Mouse (Mus musculus) hindbrain, embryonic 14.5 days (tissue): ENCODE data around the gene Plxdc1. TPM values are rescaled to one million over a fixed set of nuclear protein-coding genes. Genes with fewer than 3 reads are reported as not detected.

Experiments used
- ATAC-seq: fragments of 200-750 bp; cut with Nextera tagmentation; 2 replicates; pipeline ENCODE4 v1.8.0; 2017; ENCODE audit warnings: moderate number of reproducible peaks, mild to moderate bottlenecking, moderate TSS enrichment, moderate library complexity; ENCODE audit not compliant: low FRiP score
- DNase-seq: peaks from one replicate; pipeline ENCODE4 v3.0.0-alpha.2; 2015; ENCODE audit warnings: low spot score
- H3K27ac ChIP-seq: fragments of 300-500 bp; sonication (generic); 2 replicates; pipeline ENCODE4 v1.5.1; 2014; ENCODE audit warnings: mild to moderate bottlenecking, moderate library complexity
- H3K27me3 ChIP-seq: fragments of 300-500 bp; sonication (generic); 2 replicates; pipeline ENCODE4 v1.6.1; 2014; ENCODE audit warnings: mild to moderate bottlenecking, low read length, mixed read lengths; ENCODE audit not compliant: control insufficient read depth, insufficient read depth
- H3K36me3 ChIP-seq: fragments of 300-500 bp; sonication (generic); replicated peaks from 2 replicates; pipeline ENCODE4 v1.6.1; 2014; ENCODE audit not compliant: control insufficient read depth, insufficient read depth
- H3K4me1 ChIP-seq: fragments of 300-500 bp; sonication (generic); replicated peaks from 2 replicates; pipeline ENCODE4 v1.6.1; 2014; ENCODE audit warnings: antibody characterized with exemption, low read length, mixed read lengths; ENCODE audit not compliant: control insufficient read depth, insufficient read depth
- H3K4me2 ChIP-seq: fragments of 300-500 bp; sonication (generic); replicated peaks from 2 replicates; pipeline ENCODE4 v1.6.1; 2014; ENCODE audit warnings: mild to moderate bottlenecking, moderate library complexity
- H3K4me3 ChIP-seq: fragments of 300-500 bp; sonication (generic); replicated peaks from 2 replicates; pipeline ENCODE4 v1.5.1; 2014; ENCODE audit warnings: mild to moderate bottlenecking, low read length
- H3K9ac ChIP-seq: fragments of 300-500 bp; sonication (generic); 2 replicates; pipeline ENCODE4 v1.6.1; 2014
- H3K9me3 ChIP-seq: fragments of 300-500 bp; sonication (generic); 2 replicates; pipeline ENCODE4 v1.6.1; 2016; ENCODE audit warnings: low read length; ENCODE audit not compliant: control insufficient read depth
- WGBS: fragments of 180-500 bp; shearing (Covaris S2); extraction: QIAGEN DNeasy Blood & Tissue Kit; methylation state at CpG from one replicate; pipeline ENCODE4 v1.1.7; 2014; 5-methylcytosine and 5-hydroxymethylcytosine counted together
- polyA plus RNA-seq: library from polyadenylated mRNA; unstranded; fragments of >200 nt; fragmentation: Nextera tagmentation; extraction: Ambion mirVana; gene quantifications from 2 replicates; pipeline ENCODE4 v1.2.1, GENCODE M21; 2014

Gene Plxdc1
- polyA plus RNA-seq, 1 experiment from 2014 or later = 0.90 TPM

DNA sequence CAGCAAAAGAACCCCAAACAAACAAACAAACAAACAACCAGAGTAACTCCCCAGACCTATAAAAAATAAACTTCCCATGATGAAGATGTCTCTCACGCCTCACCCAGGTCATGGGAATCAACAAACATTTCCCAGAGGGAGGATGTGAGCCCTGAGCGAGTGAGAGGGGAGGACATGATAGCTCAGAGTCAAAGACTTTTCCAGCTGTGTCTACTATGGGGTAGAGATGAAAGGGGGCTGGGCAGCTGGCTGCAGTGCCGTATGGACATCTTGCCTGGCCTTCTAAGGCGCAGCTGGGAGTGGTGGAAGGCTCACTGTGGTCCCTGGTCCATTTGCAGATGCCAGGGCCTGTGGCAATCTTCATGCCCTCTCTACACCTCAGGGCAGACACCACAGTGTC is 57.3 kb downstream of the Plxdc1 start:
- 63% methylated on average over 4 of the region's 4 CpGs for whole genome bisulfite sequencing
- DNase-seq (no peak), ATAC-seq (no peak)
- H3K9ac ChIP-seq = no peak overlapping the region
- H3K9me3 ChIP-seq = no peaks in the 10 kb centered on the region
- H3K4me1 ChIP-seq = no peaks in the 10 kb centered on the region
- H3K4me3 ChIP-seq = no peak overlapping the region
- no peaks in the 10 kb centered on the region for H3K27me3 ChIP-seq
- H3K36me3 ChIP-seq = no peaks in the 10 kb centered on the region
- H3K4me2 ChIP-seq = no peak overlapping the region
- no peak overlapping the region for H3K27ac ChIP-seq

GRCm38 (mm10) chr11:97924217-97924616 is 62.0 kb downstream of the Plxdc1 start:
- no peak for DNase-seq

DNA sequence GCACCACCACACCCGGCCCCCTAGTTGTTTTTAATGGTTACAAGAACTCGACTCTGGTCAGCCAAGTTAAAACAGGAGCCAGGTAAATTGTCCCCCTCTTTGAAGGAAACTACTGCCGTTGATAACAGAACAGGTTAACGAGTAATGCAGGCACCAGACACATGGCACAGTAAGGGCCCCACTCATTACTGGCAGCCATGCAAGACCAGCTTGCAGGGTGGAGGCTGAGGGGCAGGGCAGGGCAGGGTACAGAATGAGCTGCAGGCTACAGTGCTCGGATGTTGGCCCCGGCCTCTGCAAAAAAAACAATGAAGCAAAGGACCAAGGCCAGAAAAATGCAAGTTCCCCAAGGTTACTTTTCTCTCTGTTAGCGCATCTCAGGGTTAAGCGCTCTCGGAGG is 62.6 kb downstream of the Plxdc1 start:
- 85% methylated on average over 9 of the region's 9 CpGs for WGBS
- H3K9ac ChIP-seq = no peak overlapping the region
- no peaks in the 10 kb centered on the region for H3K36me3 ChIP-seq
- no peak overlapping the region for H3K4me2 ChIP-seq
- H3K4me1 ChIP-seq = no peaks in the 10 kb centered on the region
- no peak overlapping the region for H3K4me3 ChIP-seq
- DNase-seq = no peak
- H3K27ac ChIP-seq = no peak overlapping the region
- no peak for ATAC-seq
- H3K27me3 ChIP-seq = no peaks in the 10 kb centered on the region
- no peaks in the 10 kb centered on the region for H3K9me3 ChIP-seq

More at GRCm38 (mm10) chr11:97924217-97924616, 62.0 kb downstream of the Plxdc1 start:
- Histone ChIP-seq H3K9ac (no peak overlapping the region), H3K4me1 (no peaks in the 10 kb centered on the region), H3K4me2 (no peak overlapping the region), H3K27ac (no peak overlapping the region), H3K27me3 (no peaks in the 10 kb centered on the region), H3K36me3 (no peaks in the 10 kb centered on the region), H3K9me3 (no peaks in the 10 kb centered on the region), H3K4me3 (no peak overlapping the region)
- ATAC-seq = no peak
- 88% methylated on average over 10 of the region's 10 CpGs for WGBS

DNA sequence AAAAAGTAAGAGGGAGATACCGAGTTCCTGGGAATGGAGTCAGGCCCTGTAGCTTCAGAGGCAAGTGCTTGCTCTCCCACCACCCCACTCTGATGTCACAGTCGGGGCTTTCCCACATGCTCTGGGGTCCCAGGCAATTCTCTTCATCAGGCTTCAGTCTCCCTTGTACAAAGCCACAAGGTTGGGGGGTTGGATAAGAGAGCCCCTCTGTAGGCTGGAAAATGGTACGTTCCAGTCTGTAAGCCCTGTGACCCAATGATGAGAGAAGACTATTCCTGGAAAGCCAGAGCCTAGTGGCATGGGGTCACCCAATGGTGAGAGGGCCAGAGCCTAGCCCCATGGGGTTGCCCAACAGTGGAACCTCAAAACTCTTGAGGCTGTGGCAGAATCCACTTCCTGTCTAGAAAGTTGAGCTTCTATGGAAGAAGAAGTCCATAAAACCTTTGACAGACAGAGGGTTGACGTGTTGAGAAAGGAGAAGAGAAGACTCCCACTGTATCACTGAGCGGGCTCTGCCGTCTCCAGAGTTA is 70.2 kb downstream of the Plxdc1 start:
- Histone ChIP-seq H3K4me3 (no peak overlapping the region), H3K4me1 (no peaks in the 10 kb centered on the region; the same call in 1 of the 2 replicates), H3K4me2 (no peak overlapping the region), H3K36me3 (no peaks in the 10 kb centered on the region), H3K9me3 (no peaks in the 10 kb centered on the region), H3K9ac (no peak overlapping the region), H3K27me3 (no peaks in the 10 kb centered on the region), H3K27ac (no peak overlapping the region)
- ATAC-seq (no peak), DNase-seq (no peak)
- 93% methylated on average over 6 of the region's 6 CpGs for WGBS

- WGBS = 88% methylated on average over 2 of the region's 2 CpGs
- Histone ChIP-seq H3K36me3 (no peaks in the 10 kb centered on the region), H3K9me3 (no peaks in the 10 kb centered on the region), H3K4me1 (no peaks in the 10 kb centered on the region; the same call in 1 of the 2 replicates), H3K4me2 (no peak overlapping the region), H3K27ac (no peak overlapping the region), H3K27me3 (no peaks in the 10 kb centered on the region), H3K4me3 (no peak overlapping the region), H3K9ac (no peak overlapping the region)
- ATAC-seq (no peak), DNase-seq (no peak)
Measured at GRCm38 (mm10) chr11:97915471-97915870, 70.8 kb downstream of the Plxdc1 start.

DNA sequence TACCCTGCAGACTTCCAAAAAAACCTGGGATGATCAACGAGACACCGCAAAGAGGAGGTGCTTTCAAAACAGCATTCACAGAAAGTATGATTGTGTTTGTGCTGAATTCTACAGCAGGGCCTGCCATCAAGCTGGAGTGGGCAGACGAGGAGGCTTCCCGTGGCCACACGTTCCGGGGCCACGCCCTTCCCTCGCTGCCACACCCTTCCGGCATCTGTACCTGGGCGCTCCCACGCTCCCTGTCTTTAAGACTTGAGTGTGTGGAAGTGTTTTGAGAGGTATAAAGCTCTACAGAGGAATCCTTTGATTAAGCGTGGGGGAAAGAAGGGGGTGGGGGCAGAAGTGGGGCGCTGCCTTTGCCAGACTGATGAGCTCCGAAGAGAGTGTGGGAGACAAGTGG is 73.1 kb downstream of the Plxdc1 start:
- Histone ChIP-seq H3K27ac (no peak overlapping the region), H3K27me3 (no peaks in the 10 kb centered on the region), H3K4me2 (no peak overlapping the region), H3K4me1 (no peaks in the 10 kb centered on the region; the same call in 1 of the 2 replicates), H3K36me3 (no peaks in the 10 kb centered on the region), H3K4me3 (no peak overlapping the region), H3K9me3 (no peaks in the 10 kb centered on the region), H3K9ac (no peak overlapping the region)
- no peak for DNase-seq
- ATAC-seq = no peak
- 91% methylated on average over 14 of the region's 14 CpGs for WGBS

DNA sequence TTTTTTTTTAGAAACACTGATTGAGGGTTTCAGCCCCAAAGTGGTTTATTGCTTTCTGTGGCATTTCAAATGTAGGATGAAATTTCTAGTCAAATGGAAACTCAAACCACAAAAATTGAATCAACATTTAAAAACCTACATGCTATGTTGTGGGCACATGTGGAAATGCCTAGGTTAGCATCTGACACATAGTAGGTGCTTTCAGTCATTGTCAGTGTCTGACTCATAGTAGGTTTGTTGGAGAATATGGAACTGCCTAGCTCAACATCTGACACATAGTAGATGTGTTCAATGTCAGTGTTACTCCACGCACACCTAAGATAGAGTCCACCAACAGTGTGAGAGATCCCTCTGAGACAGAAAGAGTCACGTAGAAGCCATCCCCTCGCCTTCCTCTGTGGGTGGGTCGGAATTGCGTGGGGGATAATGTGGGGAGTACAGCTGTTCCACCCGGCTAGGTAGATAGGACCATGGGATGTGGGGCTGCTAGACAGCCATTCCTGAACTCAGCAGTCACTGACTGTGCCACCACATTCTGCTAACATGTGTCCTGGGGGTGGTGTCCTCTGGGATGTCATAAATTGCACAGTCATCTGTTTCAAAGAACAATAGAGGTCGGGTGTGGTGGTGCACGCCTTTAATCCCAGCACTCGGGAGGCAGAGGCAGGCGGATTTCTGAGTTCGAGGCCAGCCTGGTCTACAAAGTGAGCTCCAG is 77.5 kb downstream of the Plxdc1 start:
- H3K9me3 ChIP-seq = no peaks in the 10 kb centered on the region
- ATAC-seq (no peak), DNase-seq (no peak)
- H3K27ac ChIP-seq = no peak overlapping the region
- H3K4me2 ChIP-seq = no peak overlapping the region
- H3K36me3 ChIP-seq = no peaks in the 10 kb centered on the region
- H3K4me1 ChIP-seq = no peaks in the 10 kb centered on the region; the same call in 1 of the 2 replicates
- 92% methylated on average over 11 of the region's 11 CpGs for WGBS
- H3K9ac ChIP-seq = no peak overlapping the region
- H3K4me3 ChIP-seq = no peak overlapping the region
- no peaks in the 10 kb centered on the region for H3K27me3 ChIP-seq

DNA sequence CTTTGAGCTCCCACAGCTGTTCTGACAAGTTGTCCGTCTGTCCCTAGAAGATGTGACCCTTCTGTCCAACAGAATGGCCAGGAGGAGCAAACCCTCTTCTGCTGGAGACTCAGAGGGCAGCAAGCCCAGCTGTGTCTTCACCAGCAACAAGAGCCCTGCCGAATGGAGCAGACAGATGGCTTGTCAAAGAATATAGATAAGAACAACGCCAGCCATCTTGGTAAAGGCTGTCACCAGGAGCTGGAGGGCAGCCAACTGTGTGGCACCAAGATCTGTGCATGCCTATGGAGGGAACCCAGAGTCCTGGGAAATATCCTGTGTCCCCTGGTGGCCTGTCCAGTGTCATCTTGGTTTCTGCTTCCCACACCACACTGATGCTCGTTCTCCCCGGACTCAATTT is 78.3 kb downstream of the Plxdc1 start:
- H3K4me3 ChIP-seq = no peak overlapping the region
- DNase-seq (no peak), ATAC-seq (no peak)
- no peaks in the 10 kb centered on the region for H3K9me3 ChIP-seq
- no peaks in the 10 kb centered on the region for H3K27me3 ChIP-seq
- H3K9ac ChIP-seq = no peak overlapping the region
- no peaks in the 10 kb centered on the region for H3K36me3 ChIP-seq
- no peak overlapping the region for H3K4me2 ChIP-seq
- H3K27ac ChIP-seq = no peak overlapping the region
- no peaks in the 10 kb centered on the region for H3K4me1 ChIP-seq
- WGBS = 82% methylated on average over 5 of the region's 5 CpGs

- Histone ChIP-seq H3K27me3 (no peaks in the 10 kb centered on the region), H3K9ac (no peak overlapping the region), H3K4me1 (no peaks in the 10 kb centered on the region), H3K27ac (no peak overlapping the region), H3K9me3 (no peaks in the 10 kb centered on the region), H3K36me3 (no peaks in the 10 kb centered on the region), H3K4me3 (no peak overlapping the region), H3K4me2 (no peak overlapping the region)
- WGBS = 85% methylated on average over 9 of the region's 9 CpGs
- DNase-seq (no peak), ATAC-seq (no peak)
Measured at GRCm38 (mm10) chr11:97906905-97907304, 79.3 kb downstream of the Plxdc1 start.
